Mouse (Mus musculus) layer of hippocampus, adult 2 months (tissue): ENCODE data around the gene Ergic2. TPM values are rescaled to one million over a fixed set of nuclear protein-coding genes. Genes with fewer than 3 reads are reported as not detected.

Source experiments
- DNase-seq, 2 experiments: peaks; one replicate each; pipeline ENCODE4 v3.0.0; 2022; ENCODE audit warnings: low spot score in 2 of 2
- H3K27ac ChIP-seq: fragments of 200-600 bp; 2 replicates; pipeline ENCODE4 v1.8.1; 2022
- H3K4me3 ChIP-seq: fragments of 200-600 bp; 2 replicates; pipeline ENCODE4 v1.8.1; 2022; ENCODE audit warnings: mild to moderate bottlenecking
- CTCF ChIP-seq: fragments of 200-600 bp; conservative IDR thresholded peaks from 2 replicates; pipeline ENCODE4 v1.8.1; 2022; ENCODE audit warnings: antibody characterized with exemption, mild to moderate bottlenecking, moderate library complexity
- total RNA-seq, 2 experiments: library from RNA; stranded (reverse); gene quantifications; 2 replicates each; pipeline ENCODE4 v1.2.3; 2021

Gene Ergic2
- total RNA-seq, 2 experiments from 2014 or later: 60.4 to 64.6 TPM

GRCm38 (mm10) chr6:148241685-148242084 lies 29.5 kb upstream of the Ergic2 start:
- no peak for DNase-seq
- no peak overlapping the region for H3K4me3 ChIP-seq
- no peak overlapping the region for H3K27ac ChIP-seq
- no peak for TF ChIP-seq CTCF

- Histone ChIP-seq H3K4me3 (no peak overlapping the region), H3K27ac (peak overlapping the region; percentile 44; the same call in 1 of the 2 replicates)
- no peak for TF ChIP-seq CTCF
- DNase-seq: no peak
Measured at GRCm38 (mm10) chr6:148239311-148239710, 27.1 kb upstream of the Ergic2 start.

- TF ChIP-seq CTCF: no peak
- H3K27ac ChIP-seq: peak overlapping the region; percentile 44; the same call in 1 of the 2 replicates
- no peak overlapping the region for H3K4me3 ChIP-seq
- no peak for DNase-seq
Measured at GRCm38 (mm10) chr6:148237453-148237852, 25.3 kb upstream of the Ergic2 start.

- Histone ChIP-seq H3K27ac (peak overlapping the region; percentile 23; the same call in 1 of the 2 replicates), H3K4me3 (peak overlapping the region; percentile 2; the same call in 1 of the 2 replicates)
- TF ChIP-seq CTCF: 0 out of 2 replicates have a peak, but pooled peaks have one; percentile 9
- no peak for DNase-seq
Measured at GRCm38 (mm10) chr6:148234105-148234828, 22.1 kb upstream of the Ergic2 start.

GRCm38 (mm10) chr6:148227542-148227941 lies 15.4 kb upstream of the Ergic2 start:
- Histone ChIP-seq H3K4me3 (no peak overlapping the region), H3K27ac (no peak overlapping the region)
- no peak for DNase-seq
- no peak for TF ChIP-seq CTCF

- Histone ChIP-seq H3K27ac (no peak overlapping the region), H3K4me3 (no peak overlapping the region)
- no peak for TF ChIP-seq CTCF
- DNase-seq: no peak
Measured at GRCm38 (mm10) chr6:148222686-148223085, 10.5 kb upstream of the Ergic2 start.

- Histone ChIP-seq H3K27ac (no peak overlapping the region), H3K4me3 (no peak overlapping the region)
- DNase-seq: no peak
- no peak for TF ChIP-seq CTCF
Measured at GRCm38 (mm10) chr6:148218235-148219076, 6.3 kb upstream of the Ergic2 start.

- no peak for DNase-seq
- no peak for TF ChIP-seq CTCF
- no peak overlapping the region for H3K4me3 ChIP-seq
- H3K27ac ChIP-seq: no peak overlapping the region
Measured at GRCm38 (mm10) chr6:148216752-148217151, 4.6 kb upstream of the Ergic2 start.

GRCm38 (mm10) chr6:148214765-148215164 lies 2.6 kb upstream of the Ergic2 start:
- DNase-seq: peak; percentile 52 to 64
- Histone ChIP-seq H3K4me3 (no peak overlapping the region), H3K27ac (peak overlapping the region; percentile 37; the same call in 1 of the 2 replicates)
- TF ChIP-seq CTCF: peak; percentile 89

- peak overlapping the region; percentile 95 for H3K27ac ChIP-seq
- peak overlapping the region; percentile 92 for H3K4me3 ChIP-seq
- no peak for DNase-seq
- TF ChIP-seq CTCF: no peak
Measured at GRCm38 (mm10) chr6:148211391-148211876, 740 bp downstream of the Ergic2 start.

GRCm38 (mm10) chr6:148207522-148207921 lies 4.7 kb downstream of the Ergic2 start:
- Histone ChIP-seq H3K27ac (no peak overlapping the region), H3K4me3 (no peak overlapping the region)
- TF ChIP-seq CTCF: no peak
- DNase-seq: no peak

GRCm38 (mm10) chr6:148205134-148205533 lies 7.0 kb downstream of the Ergic2 start:
- no peak for TF ChIP-seq CTCF
- DNase-seq: no peak
- no peak overlapping the region for H3K4me3 ChIP-seq
- H3K27ac ChIP-seq: no peak overlapping the region

GRCm38 (mm10) chr6:148199729-148200128 lies 12.4 kb downstream of the Ergic2 start:
- no peak for TF ChIP-seq CTCF
- no peak overlapping the region for H3K27ac ChIP-seq
- no peak for DNase-seq
- H3K4me3 ChIP-seq: no peak overlapping the region

GRCm38 (mm10) chr6:148199177-148199576 lies 13.0 kb downstream of the Ergic2 start:
- no peak overlapping the region for H3K4me3 ChIP-seq
- H3K27ac ChIP-seq: no peak overlapping the region
- TF ChIP-seq CTCF: no peak
- no peak for DNase-seq
